Mouse (Mus musculus) kidney, adult 2 months (tissue): ENCODE results near the gene Acmsd. TPM values are rescaled to one million over a fixed set of nuclear protein-coding genes. Genes with fewer than 3 reads are reported as not detected.

Experiments
- DNase-seq: peaks from one replicate; pipeline ENCODE4 v3.0.0; 2021
- H3K27ac ChIP-seq: fragments of 200-500 bp; 2 replicates; pipeline ENCODE4 v1.5.1; 2012; ENCODE audit warnings: low read depth, low read length, control low read depth, inconsistent platforms; ENCODE audit not compliant: insufficient read depth
- H3K27me3 ChIP-seq: fragments of 200-500 bp; replicated peaks from 2 replicates; pipeline ENCODE4 v1.6.1; 2012; ENCODE audit warnings: mild to moderate bottlenecking, moderate library complexity, low read length, inconsistent platforms; ENCODE audit not compliant: control insufficient read depth, insufficient read depth
- H3K36me3 ChIP-seq: fragments of 200-500 bp; 2 replicates; pipeline ENCODE4 v1.6.1; 2012; ENCODE audit warnings: mild to moderate bottlenecking, moderate library complexity, low read length, inconsistent platforms; ENCODE audit not compliant: control insufficient read depth, insufficient read depth
- H3K4me1 ChIP-seq: fragments of 200-500 bp; 2 replicates; pipeline ENCODE4 v1.6.1; 2011; ENCODE audit warnings: low read length; ENCODE audit not compliant: control insufficient read depth, insufficient read depth
- H3K4me3 ChIP-seq: fragments of 200-500 bp; 2 replicates; pipeline ENCODE4 v1.5.1; 2011; ENCODE audit warnings: mild to moderate bottlenecking, low read depth, low read length, control low read depth; ENCODE audit not compliant: insufficient read depth
- CTCF ChIP-seq: fragments of 200-500 bp; conservative IDR thresholded peaks from 2 replicates; pipeline ENCODE4 v1.5.1; 2011; ENCODE audit warnings: low read depth, mild to moderate bottlenecking, control low read depth, low read length, moderate library complexity, mixed read lengths; ENCODE audit not compliant: insufficient read depth, insufficient read length
- POLR2A ChIP-seq: fragments of 200-500 bp; IDR thresholded peaks from one replicate; pipeline ENCODE4 v1.6.1; 2011; ENCODE audit warnings: low read depth, low read length, control low read depth
- WGBS: fragments of 180-500 bp; shearing (Covaris S2); methylation state at CpG from one replicate; pipeline ENCODE4 v1.1.7; 2018; 5-methylcytosine and 5-hydroxymethylcytosine counted together
- polyA plus RNA-seq: library from polyadenylated mRNA; depleted of rRNA; stranded (reverse); fragments of >200 nt; gene quantifications from 2 replicates; pipeline ENCODE4 v1.2.3, GENCODE M21; 2012

The Acmsd gene
- polyA plus RNA-seq, 1 experiment = 81.0 TPM

DNA sequence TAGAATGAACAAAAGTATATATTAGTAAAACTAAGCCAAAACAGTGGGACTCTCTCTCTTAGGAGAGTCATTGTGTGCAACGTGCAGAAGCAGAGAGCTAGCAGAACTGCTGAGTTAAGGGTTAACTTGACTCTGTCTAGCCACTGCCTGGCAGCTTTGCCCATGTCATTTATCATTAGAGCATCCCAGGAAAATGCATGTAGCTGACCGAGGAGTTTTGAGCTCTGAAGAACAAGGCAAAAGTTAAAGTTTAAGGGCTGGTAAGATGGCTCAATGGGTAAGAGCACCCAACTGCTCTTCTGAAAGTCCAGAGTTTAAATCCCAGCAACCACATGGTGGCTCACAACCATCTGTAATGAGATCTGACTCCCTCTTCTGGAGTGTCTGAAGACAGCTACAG, 5.6 kb upstream of the Acmsd start:
- WGBS = 18% methylated on average over 2 of the region's 2 CpGs
- H3K36me3 ChIP-seq = peaks cover 2% of the 10 kb centered on the region

DNA sequence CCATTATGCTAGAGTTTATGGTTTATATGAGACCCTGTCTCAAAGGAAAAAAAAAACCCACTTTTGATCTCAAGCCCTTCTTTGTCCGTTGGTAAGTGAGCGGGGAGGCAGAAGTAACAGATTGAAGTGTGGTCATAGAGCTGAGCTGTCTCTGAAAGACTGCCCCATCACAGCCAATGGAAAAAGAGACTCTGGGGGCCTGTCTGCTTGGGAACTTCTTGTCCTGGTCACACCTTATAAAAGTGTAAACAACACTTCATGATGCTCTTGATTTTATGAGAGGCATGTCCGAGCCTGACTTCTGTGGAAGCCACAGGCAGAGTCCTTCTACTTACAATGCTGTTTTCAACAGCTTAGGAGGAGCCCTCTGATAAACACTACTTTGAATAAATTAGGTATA, 1.9 kb downstream of the Acmsd start:
- Histone ChIP-seq H3K4me3 (peak overlapping the region; percentile 62), H3K27ac (peak overlapping the region; percentile 93)
- 45% methylated on average over 3 of the region's 3 CpGs for WGBS

More for the DNA sequence above, 5.6 kb upstream of the Acmsd start:
- TF ChIP-seq CTCF (no peak), POLR2A (no peak)
- H3K27ac ChIP-seq = no peak overlapping the region
- no peaks in the 10 kb centered on the region for H3K27me3 ChIP-seq
- H3K4me3 ChIP-seq = no peak overlapping the region
- H3K4me1 ChIP-seq = peaks cover 19% of the 10 kb centered on the region; the same call in 1 of the 2 replicates
- DNase-seq = peak; percentile 90

DNA sequence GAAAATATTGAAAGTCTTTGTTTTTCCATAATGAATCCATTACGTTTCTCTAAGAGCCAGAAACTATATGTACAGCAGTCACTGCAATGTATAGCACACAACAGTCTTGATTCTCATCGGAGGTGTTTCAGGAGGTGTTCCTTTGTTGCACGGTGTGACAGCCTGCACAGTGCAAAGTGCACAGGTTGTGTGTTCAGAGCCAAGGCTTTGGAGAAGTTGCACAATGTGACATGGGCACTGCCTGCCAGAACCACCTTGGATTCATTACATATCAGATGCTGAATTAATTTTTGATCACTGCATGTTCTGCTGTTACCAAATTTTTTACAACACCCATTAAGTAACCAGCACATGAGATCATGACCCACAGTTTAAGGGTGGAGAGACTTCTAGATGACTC, 3.2 kb downstream of the Acmsd start:
- Histone ChIP-seq H3K36me3 (no peaks in the 10 kb centered on the region; the same call in 1 of the 2 replicates), H3K27ac (peak overlapping the region; percentile 85), H3K27me3 (no peaks in the 10 kb centered on the region), H3K4me1 (peaks cover 13% of the 10 kb centered on the region; the same call in 1 of the 2 replicates), H3K4me3 (peak overlapping the region; percentile 56)
- TF ChIP-seq CTCF = no peak
- no peak for TF ChIP-seq POLR2A
- peak; percentile 84 for DNase-seq
- 70% methylated on average over 3 of the region's 3 CpGs for WGBS

More for the DNA sequence above, 1.9 kb downstream of the Acmsd start:
- Histone ChIP-seq H3K4me1 (peaks cover 14% of the 10 kb centered on the region; the same call in 1 of the 2 replicates), H3K36me3 (peaks cover 2% of the 10 kb centered on the region), H3K27me3 (no peaks in the 10 kb centered on the region)
- TF ChIP-seq POLR2A = no peak
- no peak for TF ChIP-seq CTCF
- peak; percentile 47 for DNase-seq

DNA sequence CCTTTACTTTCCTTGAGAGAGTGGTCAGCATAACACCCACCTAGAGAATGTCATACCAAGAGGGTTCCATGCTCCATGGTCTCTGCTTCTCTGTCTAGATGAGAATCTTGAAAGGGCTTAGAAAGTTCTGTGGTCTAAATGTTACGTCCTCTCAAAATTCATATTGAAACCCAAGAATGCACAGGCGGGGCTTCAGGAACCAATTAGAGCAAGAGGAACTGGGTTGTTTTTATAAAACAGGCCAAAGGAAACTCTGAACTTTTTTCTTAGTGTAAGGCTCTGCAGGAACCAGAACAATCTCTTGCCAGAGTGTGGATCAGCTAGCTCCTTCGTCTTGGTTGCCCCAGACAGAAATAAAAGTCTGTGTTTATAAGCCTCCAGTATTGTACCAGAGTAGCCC, 3.6 kb downstream of the Acmsd start:
- Histone ChIP-seq H3K36me3 (no peaks in the 10 kb centered on the region; the same call in 1 of the 2 replicates), H3K27me3 (no peaks in the 10 kb centered on the region), H3K4me1 (peaks cover 13% of the 10 kb centered on the region; the same call in 1 of the 2 replicates), H3K27ac (peak overlapping the region; percentile 85), H3K4me3 (no peak overlapping the region)
- WGBS = 26% methylated on average over 3 of the region's 3 CpGs
- peak; percentile 70 for DNase-seq
- TF ChIP-seq POLR2A (no peak), CTCF (no peak)

DNA sequence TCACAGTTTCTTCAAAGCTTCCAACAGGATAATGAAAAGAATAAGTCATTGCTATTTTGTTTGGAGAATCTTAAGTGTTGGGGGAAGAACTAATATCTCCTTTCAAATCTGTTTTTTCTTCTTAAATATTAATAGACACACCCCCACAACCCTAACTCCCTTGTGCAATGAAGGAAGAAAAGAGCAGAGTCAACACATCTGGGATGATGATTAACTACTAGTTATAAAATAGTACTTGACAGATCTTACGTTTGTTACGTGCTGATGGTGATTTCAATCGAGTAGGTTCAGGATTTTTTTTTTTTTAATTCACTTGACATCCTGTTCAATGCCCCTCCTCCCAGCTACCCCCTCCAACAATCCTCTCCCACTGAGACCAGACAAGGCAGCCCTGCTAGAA, 6.1 kb downstream of the Acmsd start:
- no peaks in the 10 kb centered on the region for H3K27me3 ChIP-seq
- peak; percentile 84 for DNase-seq
- WGBS = 12% methylated on average over 3 of the region's 3 CpGs
- H3K36me3 ChIP-seq = no peaks in the 10 kb centered on the region
- no peak overlapping the region for H3K4me3 ChIP-seq
- peaks cover 10% of the 10 kb centered on the region; the same call in 1 of the 2 replicates for H3K4me1 ChIP-seq
- TF ChIP-seq POLR2A (no peak), CTCF (no peak)
- H3K27ac ChIP-seq = peak overlapping the region; percentile 69

DNA sequence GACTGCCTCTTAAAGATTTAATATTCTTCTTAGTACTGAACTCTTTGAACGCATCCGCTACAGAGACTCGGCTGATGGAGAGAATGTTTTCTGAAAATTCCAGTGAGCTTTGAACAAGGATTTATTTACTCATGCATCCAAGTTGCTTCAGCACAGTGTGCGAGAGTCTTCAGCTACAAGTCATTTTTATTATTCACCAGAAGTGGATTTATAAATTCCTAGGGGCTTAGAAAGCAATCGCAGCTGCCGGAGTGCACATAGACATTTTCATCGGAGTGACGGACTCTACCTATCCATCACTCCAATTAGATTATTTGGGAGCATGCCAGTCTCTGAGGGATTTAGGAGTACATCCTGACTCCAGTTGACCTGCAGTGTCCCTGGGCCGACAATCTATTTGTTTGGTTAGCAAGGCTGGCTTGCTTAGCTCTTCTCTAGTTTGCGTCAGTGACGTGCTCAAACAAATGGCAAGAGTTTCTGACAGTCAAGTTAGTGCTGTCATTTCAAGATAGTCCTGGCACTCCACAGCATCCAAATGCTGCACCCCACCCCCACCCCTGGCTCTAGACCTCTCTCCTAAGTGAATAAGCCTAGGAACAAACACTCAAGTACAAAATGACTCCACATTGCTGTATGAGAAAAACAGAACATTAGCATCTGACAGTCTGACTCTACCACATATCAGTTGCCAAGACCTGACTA, 21.3 kb downstream of the Acmsd start:
- H3K27ac ChIP-seq = no peak overlapping the region
- no peaks in the 10 kb centered on the region for H3K27me3 ChIP-seq
- no peak for DNase-seq
- H3K4me1 ChIP-seq = no peaks in the 10 kb centered on the region
- TF ChIP-seq CTCF = no peak
- TF ChIP-seq POLR2A = no peak
- WGBS = 70% methylated on average over 11 of the region's 11 CpGs
- H3K4me3 ChIP-seq = no peak overlapping the region
- H3K36me3 ChIP-seq = no peaks in the 10 kb centered on the region; the same call in 1 of the 2 replicates

DNA sequence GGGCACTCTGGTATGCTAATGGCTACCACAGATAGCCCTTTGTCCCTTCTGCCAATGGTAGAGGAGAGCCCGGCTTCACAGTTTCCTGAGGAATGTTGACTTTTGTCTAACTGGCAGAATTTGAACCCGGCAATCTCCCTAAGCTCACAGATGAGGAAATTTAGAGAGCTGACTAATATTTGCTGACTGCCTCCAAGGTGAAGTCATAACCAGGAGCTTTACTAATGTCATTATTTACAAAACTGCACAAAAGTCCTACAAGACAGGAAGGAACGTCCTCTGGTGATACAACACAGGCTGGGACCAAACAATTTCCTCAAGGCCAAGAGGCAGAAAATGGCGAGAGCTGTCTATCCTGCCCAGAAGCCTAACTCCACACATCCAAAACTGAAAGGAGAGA, 26.6 kb downstream of the Acmsd start:
- H3K36me3 ChIP-seq = no peaks in the 10 kb centered on the region
- no peak for DNase-seq
- WGBS = 63% methylated on average over 4 of the region's 4 CpGs
- no peak overlapping the region for H3K27ac ChIP-seq
- no peak overlapping the region for H3K4me3 ChIP-seq
- no peaks in the 10 kb centered on the region for H3K27me3 ChIP-seq
- TF ChIP-seq CTCF (no peak), POLR2A (no peak)
- no peaks in the 10 kb centered on the region for H3K4me1 ChIP-seq
